Mouse (Mus musculus) kidney, adult 2 months (tissue): Measurements from ENCODE around the gene Gm12845. TPM values are rescaled to one million over a fixed set of nuclear protein-coding genes. Genes with fewer than 3 reads are reported as not detected.

Experiments used
- DNase-seq: peaks from one replicate; pipeline ENCODE4 v3.0.0; 2021
- H3K27ac ChIP-seq: fragments of 200-500 bp; 2 replicates; pipeline ENCODE4 v1.5.1; 2012; ENCODE audit warnings: low read depth, low read length, control low read depth, inconsistent platforms; ENCODE audit not compliant: insufficient read depth
- H3K27me3 ChIP-seq: fragments of 200-500 bp; replicated peaks from 2 replicates; pipeline ENCODE4 v1.6.1; 2012; ENCODE audit warnings: mild to moderate bottlenecking, moderate library complexity, low read length, inconsistent platforms; ENCODE audit not compliant: control insufficient read depth, insufficient read depth
- H3K36me3 ChIP-seq: fragments of 200-500 bp; 2 replicates; pipeline ENCODE4 v1.6.1; 2012; ENCODE audit warnings: mild to moderate bottlenecking, moderate library complexity, low read length, inconsistent platforms; ENCODE audit not compliant: control insufficient read depth, insufficient read depth
- H3K4me1 ChIP-seq: fragments of 200-500 bp; 2 replicates; pipeline ENCODE4 v1.6.1; 2011; ENCODE audit warnings: low read length; ENCODE audit not compliant: control insufficient read depth, insufficient read depth
- H3K4me3 ChIP-seq: fragments of 200-500 bp; 2 replicates; pipeline ENCODE4 v1.5.1; 2011; ENCODE audit warnings: mild to moderate bottlenecking, low read depth, low read length, control low read depth; ENCODE audit not compliant: insufficient read depth
- CTCF ChIP-seq: fragments of 200-500 bp; conservative IDR thresholded peaks from 2 replicates; pipeline ENCODE4 v1.5.1; 2011; ENCODE audit warnings: low read depth, mild to moderate bottlenecking, control low read depth, low read length, moderate library complexity, mixed read lengths; ENCODE audit not compliant: insufficient read depth, insufficient read length
- POLR2A ChIP-seq: fragments of 200-500 bp; IDR thresholded peaks from one replicate; pipeline ENCODE4 v1.6.1; 2011; ENCODE audit warnings: low read depth, low read length, control low read depth
- WGBS: fragments of 180-500 bp; shearing (Covaris S2); methylation state at CpG from one replicate; pipeline ENCODE4 v1.1.7; 2018; 5-methylcytosine and 5-hydroxymethylcytosine counted together
- polyA plus RNA-seq: library from polyadenylated mRNA; depleted of rRNA; stranded (reverse); fragments of >200 nt; gene quantifications from 2 replicates; pipeline ENCODE4 v1.2.3, GENCODE M21; 2012; rRNA removed

Gm12845 gene
- polyA plus RNA-seq, result not detected in 2 replicates

DNA sequence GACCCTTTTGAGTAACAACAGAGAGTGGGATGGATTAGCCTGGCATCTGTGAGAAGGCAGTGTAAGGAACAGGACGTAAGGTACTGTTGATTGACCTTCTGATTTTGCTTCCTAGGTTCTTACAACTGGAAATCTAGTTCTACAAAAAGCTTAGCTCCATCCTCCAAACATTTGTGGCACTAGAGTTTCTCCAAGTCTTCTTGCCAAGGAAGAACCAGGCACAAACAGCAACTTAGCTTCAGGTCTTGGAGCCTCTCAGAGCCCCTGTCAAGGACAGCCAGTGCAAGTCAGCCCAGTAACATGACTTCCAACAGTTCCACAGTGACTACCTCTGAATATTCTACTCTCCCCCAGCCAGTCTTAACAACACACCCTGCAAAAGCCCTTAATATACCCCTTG is at the start of gene Gm12845:
Gm12845 (plus strand) TSS at position 301 of the 400 bp plus-strand sequence.
- Histone ChIP-seq H3K4me1 (no peaks in the 10 kb centered on the region), H3K27ac (no peak within 1 kb of the TSS), H3K36me3 (no peaks in the 10 kb centered on the region), H3K4me3 (no peak within 1 kb of the TSS), H3K27me3 (no peaks in the 10 kb centered on the region)
- WGBS, result 89% methylated on average over 1 of the region's 1 CpGs
- TF ChIP-seq POLR2A (no peak), CTCF (no peak)
- DNase-seq, result no peak

DNA sequence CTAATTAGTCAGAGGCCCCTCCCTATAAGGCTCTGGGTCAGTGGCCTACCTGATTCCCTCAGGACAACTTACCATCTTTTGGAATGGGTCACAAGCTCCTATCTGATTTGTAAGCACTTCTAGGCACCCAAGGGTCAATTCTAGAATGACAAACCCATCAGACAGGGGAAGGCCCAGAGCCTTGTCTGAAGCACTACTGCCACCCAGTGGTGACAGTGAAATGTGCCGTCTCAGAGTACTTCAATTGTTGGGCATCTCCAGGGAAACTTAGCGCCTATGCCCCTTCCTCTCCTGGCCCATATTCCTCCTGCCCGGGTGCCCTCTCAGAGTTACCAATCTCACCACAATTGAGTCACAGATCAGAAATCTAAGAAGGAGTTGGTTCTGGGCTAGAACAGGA is 47.3 kb upstream of the Gm12845 start:
- DNase-seq, result peak; percentile 79
- 15% methylated on average over 3 of the region's 3 CpGs for WGBS
- no peak overlapping the region for H3K27ac ChIP-seq
- no peak overlapping the region for H3K4me3 ChIP-seq
- TF ChIP-seq CTCF (peak; percentile 92), POLR2A (no peak)
- H3K4me1 ChIP-seq, result 0 out of 2 replicates have a peak, but pooled peaks cover 5% of the 10 kb centered on the region
- peaks cover 2% of the 10 kb centered on the region; the same call in 1 of the 2 replicates for H3K36me3 ChIP-seq
- H3K27me3 ChIP-seq, result no peaks in the 10 kb centered on the region

GRCm38 (mm10) chr4:117680963-117681362 is 43.2 kb upstream of the Gm12845 start:
- Histone ChIP-seq H3K4me1 (0 out of 2 replicates have a peak, but pooled peaks cover 5% of the 10 kb centered on the region), H3K27me3 (no peaks in the 10 kb centered on the region), H3K4me3 (no peak overlapping the region), H3K27ac (no peak overlapping the region), H3K36me3 (peaks cover 2% of the 10 kb centered on the region; the same call in 1 of the 2 replicates)
- WGBS, result 71% methylated on average over 6 of the region's 6 CpGs
- no peak for TF ChIP-seq POLR2A
- TF ChIP-seq CTCF, result no peak
- no peak for DNase-seq

GRCm38 (mm10) chr4:117681931-117682461 is 42.2 kb upstream of the Gm12845 start, which contains the start of gene Dmap1:
Gene Dmap1 (minus strand): TSS chr4:117682273.
- Histone ChIP-seq H3K27ac (0 out of 2 replicates have a peak within 1 kb of the TSS, but pooled peaks have one; percentile 33), H3K4me3 (peak within 1 kb of the TSS; percentile 97), H3K27me3 (no peaks in the 10 kb centered on the region), H3K36me3 (no peaks in the 10 kb centered on the region), H3K4me1 (0 out of 2 replicates have a peak, but pooled peaks cover 5% of the 10 kb centered on the region)
- WGBS, result 0% methylated on average over 33 of the region's 33 CpGs
- peak; percentile 89 for DNase-seq
- TF ChIP-seq CTCF (0 out of 2 replicates have a peak, but pooled peaks have one; percentile 11), POLR2A (no peak)

GRCm38 (mm10) chr4:117682463-117682862 is 41.7 kb upstream of the Gm12845 start:
- Histone ChIP-seq H3K27me3 (no peaks in the 10 kb centered on the region), H3K4me3 (no peak overlapping the region; the same call in 1 of the 2 replicates), H3K36me3 (no peaks in the 10 kb centered on the region), H3K4me1 (0 out of 2 replicates have a peak, but pooled peaks cover 5% of the 10 kb centered on the region), H3K27ac (no peak overlapping the region)
- TF ChIP-seq CTCF, result no peak
- no peak for TF ChIP-seq POLR2A
- no peak for DNase-seq

DNA sequence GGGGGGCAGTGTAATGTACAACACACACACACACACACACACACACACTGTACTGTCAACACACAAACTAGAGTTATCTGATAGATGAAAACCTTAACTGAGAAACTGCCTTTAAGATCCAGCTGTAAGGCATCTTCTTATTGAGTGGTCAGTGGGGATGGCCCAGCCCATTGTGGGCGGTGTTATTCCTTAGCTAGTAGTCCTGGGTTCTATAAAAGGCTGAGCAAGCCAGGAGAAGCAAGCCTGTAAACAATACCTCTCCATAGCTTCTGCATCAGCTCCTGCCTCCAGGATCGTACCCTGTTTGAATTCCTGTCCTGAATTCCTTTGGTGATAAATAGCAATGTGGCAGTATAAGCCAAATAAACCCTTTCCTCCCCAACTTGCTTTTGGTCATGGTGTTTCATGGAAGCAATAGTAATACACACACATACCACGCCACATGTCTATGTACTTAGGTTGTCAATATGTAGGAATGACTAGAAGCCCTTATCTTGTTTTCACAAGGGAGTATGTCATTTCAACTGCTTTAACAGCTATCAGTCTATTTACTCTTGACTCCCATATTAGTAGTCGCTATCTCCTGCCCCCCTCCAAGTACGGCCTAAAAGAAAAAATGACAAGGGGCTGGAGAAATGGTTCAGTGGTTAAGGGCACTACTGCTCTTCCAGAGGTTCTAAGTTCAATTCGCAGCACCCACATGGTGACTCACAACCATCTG is 41.0 kb upstream of the Gm12845 start:
- no peak for DNase-seq
- WGBS, result 75% methylated on average over 6 of the region's 6 CpGs

GRCm38 (mm10) chr4:117686354-117686753 is 37.9 kb upstream of the Gm12845 start:
- Histone ChIP-seq H3K4me1 (0 out of 2 replicates have a peak, but pooled peaks cover 2% of the 10 kb centered on the region), H3K27me3 (no peaks in the 10 kb centered on the region), H3K4me3 (no peak overlapping the region), H3K27ac (no peak overlapping the region), H3K36me3 (no peaks in the 10 kb centered on the region)
- WGBS, result 82% methylated on average over 4 of the region's 4 CpGs
- no peak for TF ChIP-seq POLR2A
- no peak for TF ChIP-seq CTCF
- DNase-seq, result no peak

More for the DNA sequence above, 41.0 kb upstream of the Gm12845 start:
- H3K27ac ChIP-seq, result no peak overlapping the region
- H3K27me3 ChIP-seq, result no peaks in the 10 kb centered on the region
- H3K36me3 ChIP-seq, result no peaks in the 10 kb centered on the region
- H3K4me3 ChIP-seq, result no peak overlapping the region
- no peak for TF ChIP-seq POLR2A
- TF ChIP-seq CTCF, result no peak
- 0 out of 2 replicates have a peak, but pooled peaks cover 5% of the 10 kb centered on the region for H3K4me1 ChIP-seq
